Mouse (Mus musculus) megakaryocyte, embryonic 14.5 days (primary cell): ENCODE measurements around the gene Nfkbib.

Source experiments
- FLI1 ChIP-seq: IDR thresholded peaks from 2 replicates; pipeline ENCODE4 v1.6.1; 2012; ENCODE audit warnings: low read length, inconsistent platforms, mixed read lengths
- GATA1 ChIP-seq: IDR thresholded peaks from 3 replicates; pipeline ENCODE4 v1.6.1; 2012; ENCODE audit warnings: mixed read lengths, low read length, inconsistent platforms, borderline replicate concordance

- TF ChIP-seq FLI1, result no peak
- TF ChIP-seq GATA1, result no peak
Observed at GRCm38 (mm10) chr7:28799994-28800393, 32.7 kb upstream of the Nfkbib start.
